Mouse (Mus musculus): ENCODE measurements around the gene Mlh1. TPM values are rescaled to one million over a fixed set of nuclear protein-coding genes. Genes with fewer than 3 reads are reported as not detected.

The Mlh1 gene
- polyA plus RNA-seq, 1 experiment from 2014 or later: 30.4 TPM

DNA sequence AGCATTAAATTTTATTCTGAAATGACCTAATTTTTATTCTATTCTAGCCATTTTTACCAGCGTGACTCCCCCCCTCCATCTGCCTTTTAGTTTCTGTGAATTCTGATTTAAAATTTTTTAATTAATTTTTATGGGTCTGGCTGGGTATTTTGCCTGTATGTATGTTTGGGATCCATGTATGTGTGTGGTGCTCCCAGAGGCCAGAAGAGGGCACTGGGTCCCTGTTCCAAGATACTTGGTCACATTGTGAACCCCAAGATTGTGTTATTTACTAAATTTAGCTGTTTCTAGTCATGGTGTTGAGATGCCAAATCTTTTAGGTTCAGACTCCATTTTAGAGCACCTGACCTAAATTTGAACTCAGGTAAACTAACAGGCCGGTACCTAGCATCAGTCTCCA, 14.9 kb upstream of the Mlh1 start:
- no peak for DNase-seq (ENCODE audit: low spot score)

DNA sequence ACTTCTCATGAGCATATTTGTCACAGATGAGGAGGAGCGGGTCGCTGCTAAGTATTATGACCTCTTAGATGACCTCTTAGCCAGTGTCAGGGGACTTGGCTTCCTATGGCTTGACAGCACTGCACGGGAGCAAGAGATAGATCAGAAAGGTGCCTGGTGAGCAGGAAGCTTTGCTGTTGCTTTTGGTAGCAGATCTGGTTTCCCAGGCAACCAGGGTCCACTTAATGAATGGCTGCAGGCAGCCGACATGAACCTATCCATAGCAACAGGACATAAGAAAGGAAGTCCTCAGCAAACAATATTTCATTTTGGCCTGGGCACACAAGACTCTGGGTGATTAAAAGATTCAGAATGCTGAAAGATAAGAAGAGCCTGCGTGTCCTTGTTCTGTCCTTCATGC, 14.1 kb upstream of the Mlh1 start:
- no peak for DNase-seq (ENCODE audit: low spot score)

DNA sequence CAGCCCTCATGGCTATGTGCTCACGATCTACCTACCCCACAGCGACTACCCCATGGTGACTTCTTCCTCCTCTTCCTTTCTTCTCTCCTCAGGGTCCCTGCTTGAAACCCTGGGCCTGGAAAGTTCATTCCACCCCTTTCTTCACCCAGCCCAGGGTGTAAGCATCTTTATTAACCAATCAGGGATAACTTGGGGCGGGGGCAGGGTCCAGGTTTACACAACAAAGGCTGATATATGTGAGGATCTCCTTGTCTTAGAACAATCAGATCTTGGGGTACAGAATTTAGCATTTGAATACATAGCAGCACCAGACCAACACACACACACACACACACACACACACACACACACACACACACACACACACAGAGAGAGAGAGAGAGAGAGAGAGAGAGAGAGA, 13.5 kb upstream of the Mlh1 start:
- DNase-seq (ENCODE audit: low spot score): no peak

DNA sequence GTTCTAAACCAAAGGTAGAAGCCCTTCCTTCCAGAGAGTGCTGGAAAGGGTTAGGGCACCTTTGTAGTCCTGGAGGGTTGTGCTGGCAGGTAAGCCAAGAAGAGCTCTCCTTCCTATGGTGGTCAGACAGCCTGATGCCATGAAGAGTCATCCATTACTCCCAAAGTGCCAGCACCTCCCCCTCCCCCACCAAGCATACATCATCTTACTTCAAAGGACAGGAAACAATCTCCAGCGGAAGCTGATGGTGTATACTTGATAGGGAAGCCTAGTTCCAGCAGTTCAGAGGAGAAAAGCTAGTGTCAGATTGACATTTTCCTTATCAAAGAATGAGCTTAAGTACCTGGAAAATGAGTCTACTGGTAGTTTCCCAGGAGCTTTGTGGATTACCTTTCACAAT, 3.6 kb upstream of the Mlh1 start:
- peak; percentile 61 for DNase-seq (ENCODE audit: low spot score)

DNA sequence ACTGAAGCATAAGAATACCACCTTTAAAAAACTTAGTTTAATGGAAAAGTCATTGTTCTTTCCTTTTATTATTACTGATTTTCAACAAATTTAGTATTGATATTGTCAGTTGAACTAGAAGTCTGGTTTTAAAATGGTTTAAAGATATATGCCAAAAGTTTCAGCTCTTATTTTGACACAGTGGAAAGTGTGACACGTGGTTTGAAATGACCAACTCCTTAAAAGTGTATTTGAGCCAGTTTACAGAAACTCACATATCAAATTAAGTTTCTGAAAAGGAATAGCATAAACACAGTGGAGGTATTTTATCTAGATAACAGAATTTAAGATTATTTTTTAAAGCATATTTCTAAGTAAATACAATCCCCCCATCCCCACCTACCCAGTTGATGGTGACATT, 2.4 kb upstream of the Mlh1 start:
- no peak for DNase-seq (ENCODE audit: low spot score)

DNA sequence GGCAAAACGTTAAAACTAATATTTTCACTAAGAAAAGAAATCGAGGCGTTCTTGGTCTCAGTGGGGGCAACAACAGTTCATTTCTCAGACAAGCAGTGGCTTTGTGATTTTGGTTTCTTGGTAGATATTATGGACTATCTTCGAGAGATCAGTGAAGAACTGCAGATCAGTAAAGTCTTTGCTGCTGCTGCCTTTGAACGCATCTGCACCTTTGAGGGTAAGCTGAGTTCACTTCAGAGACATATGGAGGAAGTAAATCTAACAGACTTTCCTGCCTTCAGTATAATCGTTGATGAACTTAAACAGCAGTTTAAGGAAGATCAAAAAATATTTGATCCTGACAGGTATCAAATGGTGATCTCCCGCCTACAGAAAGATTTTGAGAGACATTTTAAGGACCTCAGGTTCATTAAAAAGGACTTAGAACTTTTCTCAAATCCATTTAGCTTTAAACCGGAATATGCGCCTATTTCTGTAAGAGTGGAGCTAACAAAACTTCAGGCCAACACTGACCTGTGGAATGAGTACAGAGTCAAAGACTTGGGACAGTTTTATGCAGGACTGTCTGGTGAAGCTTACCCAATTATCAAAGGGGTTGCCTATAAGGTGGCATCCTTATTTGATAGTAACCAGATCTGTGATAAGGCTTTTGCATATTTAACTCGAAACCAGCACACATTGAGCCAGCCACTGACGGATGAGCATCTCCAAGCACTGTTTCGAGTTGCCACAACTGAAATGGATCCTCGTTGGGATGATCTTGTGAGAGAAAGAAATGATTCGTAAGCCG, 1.6 kb upstream of the Mlh1 start:
- peak; percentile 53 for DNase-seq (ENCODE audit: low spot score)

DNA sequence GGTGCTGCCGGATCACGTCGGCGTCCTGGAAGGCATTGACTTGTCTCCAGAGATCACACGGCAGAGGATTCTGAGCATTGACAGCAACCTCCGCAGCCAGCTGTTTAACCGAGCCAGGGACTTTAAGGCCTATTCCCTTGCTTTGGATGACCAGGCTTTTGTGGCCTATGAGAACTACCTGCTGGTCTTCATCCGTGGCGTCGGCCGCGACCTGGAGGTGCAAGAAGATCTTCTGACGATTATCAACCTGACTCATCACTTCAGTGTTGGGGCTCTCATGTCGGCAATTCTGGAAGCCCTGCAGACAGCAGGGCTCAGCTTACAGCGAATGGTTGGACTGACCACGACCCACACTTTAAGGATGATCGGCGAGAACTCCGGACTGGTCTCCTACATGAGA, 765 bp upstream of the Mlh1 start:
- DNase-seq (ENCODE audit: low spot score): no peak

DNA sequence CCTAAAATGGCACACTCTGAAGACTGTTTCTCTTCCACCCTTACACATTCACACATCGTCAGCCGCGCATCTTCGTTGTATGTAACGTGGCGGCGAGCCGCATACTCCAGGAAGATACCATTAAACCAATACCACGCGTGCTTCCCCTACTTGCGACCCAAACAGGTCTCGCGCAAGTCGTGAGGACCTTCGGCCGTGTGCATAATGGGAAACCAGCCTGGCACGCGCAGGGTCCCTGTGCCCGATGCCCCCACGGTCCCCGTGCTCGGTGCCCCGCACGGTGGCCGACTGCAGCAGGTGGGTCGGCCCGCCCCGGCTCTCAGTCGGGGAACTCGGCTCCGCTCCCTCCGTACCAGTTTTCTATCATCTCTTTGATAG, 546 bp downstream of the Mlh1 start:
- no peak for DNase-seq (ENCODE audit: low spot score)

DNA sequence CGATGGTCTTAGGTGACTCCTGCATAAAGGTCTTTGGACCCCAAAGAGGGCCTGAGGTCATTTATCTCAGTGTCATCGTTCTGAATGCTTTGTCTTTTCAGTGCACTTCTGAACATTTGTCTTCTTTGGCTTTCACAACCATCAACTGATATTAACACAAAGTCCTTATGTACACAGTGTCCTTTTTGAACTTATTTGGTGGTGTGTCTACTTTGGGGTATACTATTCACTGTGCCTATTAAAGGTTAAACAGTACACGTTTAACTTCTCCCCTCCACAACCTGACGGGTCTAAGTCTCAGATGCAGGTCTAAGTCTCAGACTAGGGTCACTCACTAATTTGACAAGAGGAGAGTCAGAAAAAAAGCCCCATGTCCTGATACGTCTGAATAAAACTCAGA, 985 bp downstream of the Mlh1 start:
- peak; percentile 10 for DNase-seq (ENCODE audit: low spot score)

DNA sequence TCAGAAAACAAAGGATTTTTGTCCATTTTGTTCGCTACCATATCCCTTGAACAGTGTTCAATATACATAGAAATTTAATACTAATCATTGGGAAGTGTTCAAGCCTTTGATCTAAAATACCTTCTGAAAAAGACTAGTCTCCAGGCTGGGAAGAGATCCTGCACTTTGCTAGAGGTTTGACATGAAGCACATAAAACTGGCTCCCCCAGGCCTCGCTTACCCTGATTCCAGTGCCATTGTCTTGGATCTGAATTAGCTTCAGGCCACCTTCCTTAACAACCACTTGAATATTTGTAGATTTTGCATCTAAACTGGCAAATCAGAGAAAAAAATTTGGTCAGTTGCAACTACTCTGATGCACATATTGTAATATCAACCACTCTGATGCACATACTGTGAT, 3.6 kb downstream of the Mlh1 start:
- DNase-seq (ENCODE audit: low spot score): no peak

DNA sequence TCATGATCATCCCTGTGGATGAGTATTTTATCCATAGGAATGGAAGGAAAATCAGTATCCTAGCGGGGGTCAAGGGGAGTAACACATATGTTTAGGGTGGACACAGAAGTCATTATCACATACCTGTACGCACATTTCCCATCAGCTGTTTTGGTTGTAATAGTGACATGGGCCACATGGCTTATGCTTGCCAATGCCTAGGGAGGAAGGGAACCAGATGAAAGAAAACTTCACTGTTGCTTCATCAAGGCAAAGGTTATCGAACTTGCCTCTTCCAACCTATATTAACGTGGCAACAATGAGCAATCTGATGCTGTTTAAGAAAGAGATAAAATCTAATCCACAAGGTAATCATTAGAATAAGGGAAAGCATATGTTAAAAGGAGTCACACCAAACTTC, 10.2 kb downstream of the Mlh1 start:
- no peak for DNase-seq (ENCODE audit: low spot score)

DNA sequence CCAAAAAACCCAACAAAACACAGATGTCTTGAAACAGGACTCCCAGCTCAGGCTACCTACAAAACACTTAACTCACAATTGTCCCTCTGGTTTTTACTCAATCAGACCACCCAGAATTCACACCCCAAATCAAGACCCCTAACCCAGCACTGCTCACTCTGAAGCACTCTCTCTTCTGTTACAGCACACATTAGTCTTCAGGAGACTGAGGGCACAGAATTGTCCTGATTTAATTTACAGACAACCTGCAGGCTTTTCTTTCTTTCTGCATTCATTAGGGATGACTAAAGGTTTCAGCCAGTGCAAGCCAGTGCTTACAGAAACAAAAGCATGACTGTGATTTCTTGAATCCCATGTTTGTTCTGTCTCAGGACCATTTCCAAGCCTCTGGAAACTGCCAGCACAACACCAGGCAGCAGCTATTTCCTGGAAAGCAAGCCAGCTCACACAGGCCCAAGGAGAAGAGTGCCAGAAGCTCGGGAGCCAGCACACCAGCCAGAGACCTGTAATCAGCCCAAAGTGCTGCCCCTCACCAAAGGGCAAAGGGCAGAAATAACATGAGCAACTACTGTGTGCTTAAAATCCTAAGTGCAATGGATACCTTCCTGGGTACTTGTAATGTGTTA, 11.1 kb downstream of the Mlh1 start:
- DNase-seq (ENCODE audit: low spot score): no peak

DNA sequence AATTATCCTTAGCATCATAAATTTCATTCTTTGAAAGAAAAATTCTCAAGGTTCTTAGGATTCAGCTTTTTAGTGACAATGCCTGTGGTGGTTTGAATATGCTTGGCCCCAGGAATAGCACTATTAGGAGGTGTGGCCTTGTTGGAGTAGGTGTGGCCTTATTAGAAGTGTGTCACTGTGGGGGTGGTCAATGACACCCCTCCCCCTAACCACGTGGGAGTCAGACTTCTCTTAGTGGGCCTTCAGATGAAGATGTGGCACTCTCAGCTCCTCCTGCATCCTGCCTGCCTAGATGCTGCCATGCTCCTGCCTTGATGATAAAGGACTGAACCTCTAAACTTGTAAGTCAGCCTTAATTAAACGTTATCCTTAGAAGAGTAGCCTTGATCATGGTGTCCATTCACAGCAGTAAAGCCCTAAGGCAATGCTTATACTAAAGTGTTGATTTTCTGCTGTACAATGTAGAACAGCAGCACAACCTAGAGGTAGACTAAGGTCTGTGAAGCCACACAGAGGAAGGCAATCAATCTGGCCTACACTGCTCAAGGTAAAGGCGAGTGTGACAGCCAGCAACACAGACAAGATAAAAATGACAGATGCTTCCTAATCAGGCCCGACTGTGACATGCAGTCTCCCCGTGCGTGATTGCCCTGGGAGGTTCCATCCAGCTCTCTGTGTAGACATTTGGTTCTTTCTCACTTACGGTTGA, 19.3 kb downstream of the Mlh1 start:
- DNase-seq (ENCODE audit: low spot score): no peak

DNA sequence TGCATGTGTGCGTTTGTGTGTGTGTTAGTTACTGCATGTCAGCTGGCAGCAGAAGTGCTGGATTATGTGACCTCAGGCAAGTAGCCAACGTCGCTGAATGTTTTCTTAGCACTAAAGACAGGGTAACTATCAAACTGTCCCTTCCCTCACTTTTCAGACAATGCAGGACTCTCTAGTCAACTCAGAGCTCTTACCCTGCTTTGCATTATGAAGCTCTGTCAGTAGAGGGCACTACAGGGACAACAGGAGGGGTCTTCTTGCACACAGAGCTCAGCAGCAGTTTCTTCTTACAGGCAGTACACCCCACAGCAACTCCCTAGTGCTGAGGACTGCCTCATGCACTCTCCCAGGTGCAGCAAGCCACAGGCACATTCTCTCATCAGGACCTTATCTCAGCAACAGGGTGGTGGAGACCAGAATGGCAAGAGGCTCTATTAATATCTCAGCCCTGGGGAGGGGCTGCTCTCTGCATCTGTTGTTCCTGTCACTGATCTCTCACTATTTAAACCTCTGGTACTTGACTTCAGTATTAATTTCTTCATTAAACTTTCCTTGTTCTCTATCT, 23.8 kb downstream of the Mlh1 start:
- DNase-seq (ENCODE audit: low spot score): peak; percentile 51

DNA sequence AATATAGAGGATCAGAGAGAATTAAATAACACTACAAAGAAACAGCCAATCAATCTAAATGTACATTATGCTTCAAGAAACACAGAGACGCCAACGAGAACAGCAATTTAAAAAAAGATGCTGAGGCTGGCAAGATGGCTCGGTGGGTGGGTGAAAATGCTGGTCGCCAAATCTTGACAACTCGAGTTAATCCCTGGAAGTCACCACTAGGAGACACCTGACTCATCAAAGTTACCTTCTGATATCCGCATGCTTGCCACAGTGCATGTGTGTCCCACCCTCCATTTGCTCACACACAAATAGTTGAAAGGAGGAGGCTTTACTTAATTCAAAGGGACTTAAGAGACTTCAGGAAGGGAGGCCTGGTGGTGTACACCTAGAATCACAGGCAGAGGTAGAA, 26.0 kb downstream of the Mlh1 start:
- DNase-seq (ENCODE audit: low spot score): no peak

DNA sequence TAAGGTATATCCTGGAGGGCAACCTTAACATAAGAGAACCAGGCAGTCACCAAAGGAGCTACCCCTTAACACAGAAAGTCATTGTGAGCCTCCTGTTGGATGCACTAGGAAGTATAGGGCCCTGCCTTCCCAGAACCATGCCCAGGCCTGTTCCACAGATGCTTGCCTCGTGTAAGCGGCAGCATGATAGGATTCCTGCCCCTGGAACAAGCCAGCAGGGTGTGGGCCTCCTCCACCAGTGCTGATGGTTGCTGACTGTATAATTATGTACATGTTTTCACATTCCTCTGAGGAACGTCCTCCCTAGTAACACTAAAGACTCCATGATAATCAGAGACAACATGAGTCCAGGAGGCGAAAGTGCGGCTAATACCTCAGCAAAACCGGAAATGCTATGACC, 28.2 kb downstream of the Mlh1 start:
- DNase-seq (ENCODE audit: low spot score): no peak

DNA sequence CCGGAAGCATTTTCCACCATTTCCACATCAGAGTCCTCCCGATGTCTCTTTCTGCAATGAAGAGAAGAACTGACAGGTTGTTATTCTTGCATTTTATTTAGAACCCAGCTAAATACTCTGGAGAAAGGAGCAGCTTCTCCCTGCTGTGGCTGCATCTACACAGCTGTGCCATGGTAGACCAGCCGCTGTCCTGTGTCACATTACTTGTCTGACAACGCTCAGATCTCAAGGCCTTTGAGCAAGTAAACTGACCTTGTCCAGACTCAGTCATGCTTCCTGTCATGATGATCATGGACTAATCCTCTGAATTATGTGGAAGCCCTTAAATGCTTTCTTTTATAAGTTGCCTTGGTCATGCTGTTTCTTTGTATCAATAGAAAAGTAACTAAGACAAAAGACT, 31.8 kb downstream of the Mlh1 start:
- no peak for DNase-seq (ENCODE audit: low spot score)

DNA sequence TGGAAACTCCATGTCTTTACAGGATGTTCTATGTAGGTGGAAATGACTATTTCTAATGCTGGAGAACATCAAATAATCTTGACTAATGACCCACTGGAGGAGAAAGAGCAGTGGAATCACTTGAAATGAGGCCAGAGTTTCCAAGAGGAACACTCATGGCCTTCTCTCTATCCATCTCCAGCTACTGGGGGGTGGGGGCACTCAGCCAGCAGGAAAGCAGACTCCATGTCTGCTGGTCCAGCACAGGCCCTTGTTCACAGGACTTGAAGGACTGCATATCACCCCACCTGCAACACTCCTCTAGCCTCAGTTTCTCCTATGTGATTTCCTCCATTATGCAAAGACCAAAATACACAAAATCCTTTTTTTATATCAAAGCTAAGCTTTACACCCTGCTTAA, 33.9 kb downstream of the Mlh1 start:
- DNase-seq (ENCODE audit: low spot score): no peak

DNA sequence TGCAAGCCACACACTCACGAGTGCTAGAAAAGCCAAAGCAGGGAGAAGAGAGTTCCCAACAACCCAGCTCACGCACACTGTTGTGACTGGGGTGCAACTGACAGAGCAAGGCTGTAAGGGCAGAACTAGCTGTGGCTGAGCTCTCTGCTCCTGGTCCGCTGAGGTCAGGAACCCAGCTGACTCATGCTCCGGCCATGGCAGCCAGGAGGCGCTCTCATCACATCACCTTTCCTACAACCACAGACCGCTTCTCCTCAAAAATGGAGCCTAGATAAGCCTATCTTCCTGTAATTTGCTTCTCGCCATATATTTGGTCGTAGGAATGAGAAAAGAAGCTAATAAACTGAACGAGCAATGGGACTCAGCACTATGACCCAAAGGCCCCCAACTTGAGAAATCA, 36.9 kb downstream of the Mlh1 start:
- no peak for DNase-seq (ENCODE audit: low spot score)

DNA sequence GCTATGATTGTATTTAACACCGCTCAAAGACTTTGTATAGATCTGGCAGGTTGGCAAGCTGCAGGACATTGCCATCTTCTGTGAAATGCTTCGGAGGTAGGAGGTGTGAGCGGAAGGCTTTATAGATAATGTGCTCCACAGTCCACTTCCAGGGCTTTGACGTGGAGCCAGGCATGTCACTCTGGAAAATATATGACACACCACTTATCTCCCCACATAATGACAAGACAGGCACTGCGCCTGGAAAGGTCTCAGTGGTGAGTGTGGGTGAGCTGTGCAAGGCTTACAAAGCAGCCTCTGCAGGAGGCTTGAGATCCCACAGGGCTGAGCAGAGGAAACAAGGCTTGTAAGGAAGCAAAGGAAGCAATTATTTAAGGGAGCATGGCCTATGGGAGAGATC, 43.1 kb downstream of the Mlh1 start:
- no peak for DNase-seq (ENCODE audit: low spot score)

DNA sequence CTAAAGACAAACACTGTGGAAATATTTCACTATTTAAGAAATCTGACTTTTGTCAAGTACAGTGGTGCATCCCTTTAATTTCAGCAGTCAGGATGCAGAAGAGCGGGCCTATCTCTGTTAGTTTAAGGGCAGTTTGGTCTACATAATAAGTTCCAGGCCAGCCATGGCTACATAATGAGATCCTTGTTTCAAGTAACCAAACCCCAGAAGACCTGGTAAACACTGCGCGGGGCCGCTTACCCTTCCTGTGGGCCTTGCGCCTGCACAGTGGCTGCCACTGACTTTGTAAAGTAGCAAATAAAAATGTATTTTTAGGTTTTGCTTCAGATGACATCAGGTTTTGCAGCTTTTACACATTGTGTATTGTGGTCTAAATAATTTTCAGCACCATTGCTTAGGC, 48.2 kb downstream of the Mlh1 start:
- no peak for DNase-seq (ENCODE audit: low spot score)

DNA sequence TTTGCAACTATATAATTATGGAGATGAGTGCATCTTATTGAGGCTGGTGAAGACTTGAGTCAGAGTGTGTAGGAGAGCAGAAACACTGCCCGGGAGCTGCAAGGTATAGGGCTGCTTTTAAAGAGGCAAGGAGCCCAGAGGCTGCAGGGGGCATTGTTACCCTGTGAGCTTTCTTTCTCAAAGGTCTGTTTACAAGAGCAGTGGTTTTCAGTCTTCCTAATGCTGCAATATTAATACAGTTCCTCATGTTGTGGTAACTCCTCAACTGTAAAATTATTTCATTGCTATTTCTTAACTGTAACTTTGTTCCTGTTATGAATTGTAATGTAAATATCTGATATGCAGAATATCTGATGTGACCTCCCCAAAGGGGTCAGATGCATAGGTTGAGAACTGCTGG, 50.0 kb downstream of the Mlh1 start:
- no peak for DNase-seq (ENCODE audit: low spot score)

Data from thymus, postnatal 0 days (tissue).